Mouse (Mus musculus) spleen, adult 2 months (tissue): ENCODE measurements at regions not wholly inside any gene's neighbourhood (a gene's known extent, or its start where the extent isn't known, plus 50 kb on each side); places are given as distances from the start of the nearest gene placed in this dataset.
A peak's percentile ranks its signal among the peaks of the same experiment; 100 is the strongest.

Source experiments
- DNase-seq, 2 experiments: peaks; one replicate each; pipeline versions ENCODE4 v3.0.0 to v3.0.0-alpha.2; 2012 to 2021; ENCODE audit warnings: low spot score in 2 of 2, low read depth in 1 of 2
- H3K27ac ChIP-seq: fragments of 200-500 bp; 2 replicates; pipeline ENCODE4 v1.5.1; 2012; ENCODE audit warnings: low read length, inconsistent platforms; ENCODE audit not compliant: insufficient read depth
- H3K27me3 ChIP-seq: fragments of 200-500 bp; 2 replicates; pipeline ENCODE4 v1.6.1; 2012; ENCODE audit warnings: mild to moderate bottlenecking, moderate library complexity, low read length, inconsistent platforms; ENCODE audit not compliant: control insufficient read depth, insufficient read depth
- H3K36me3 ChIP-seq: fragments of 200-500 bp; 2 replicates; pipeline ENCODE4 v1.6.1; 2012; ENCODE audit warnings: mild to moderate bottlenecking, low read length, inconsistent platforms; ENCODE audit not compliant: control insufficient read depth, insufficient read depth
- H3K4me1 ChIP-seq: fragments of 200-500 bp; 2 replicates; pipeline ENCODE4 v1.6.1; 2011; ENCODE audit warnings: inconsistent platforms; ENCODE audit not compliant: control insufficient read depth, insufficient read depth, insufficient read length
- H3K4me3 ChIP-seq: fragments of 200-500 bp; 2 replicates; pipeline ENCODE4 v1.5.1; 2011; ENCODE audit warnings: mild to moderate bottlenecking, inconsistent platforms; ENCODE audit not compliant: insufficient read depth, insufficient read length; ENCODE audit errors: extremely low read depth
- CTCF ChIP-seq: fragments of 200-500 bp; IDR thresholded peaks from 2 replicates; pipeline ENCODE4 v1.5.1; 2011; ENCODE audit warnings: mild to moderate bottlenecking, inconsistent platforms; ENCODE audit not compliant: insufficient read depth, insufficient read length, insufficient replicate concordance; ENCODE audit errors: extremely low read depth
- POLR2A ChIP-seq: fragments of 200-500 bp; IDR thresholded peaks from 2 replicates; pipeline ENCODE4 v1.6.1; 2011; ENCODE audit warnings: low read depth, low read length, inconsistent platforms
- WGBS: fragments of 180-500 bp; shearing (Covaris S2); methylation state at CpG from one replicate; pipeline ENCODE4 v1.1.7; 2018; 5-methylcytosine and 5-hydroxymethylcytosine counted together

- peak; percentile 43; the same call in 1 of the 2 replicates for TF ChIP-seq CTCF
- TF ChIP-seq POLR2A = no peak
- no peak overlapping the region for H3K4me3 ChIP-seq
- no peaks in the 10 kb centered on the region; the same call in 1 of the 2 replicates for H3K27me3 ChIP-seq
- WGBS = 24% methylated on average over 13 of the region's 13 CpGs
- no peaks in the 10 kb centered on the region for H3K36me3 ChIP-seq
- DNase-seq = peak; percentile 7 to 15
- no peak overlapping the region for H3K27ac ChIP-seq
- no peaks in the 10 kb centered on the region for H3K4me1 ChIP-seq
Observed at GRCm38 (mm10) chr5:118879808-118880478, 319.5 kb downstream of the Med13l start.

GRCm38 (mm10) chr5:118880546-118880945 lies 320.1 kb downstream of the Med13l start:
- WGBS = 77% methylated on average over 9 of the region's 9 CpGs
- H3K27me3 ChIP-seq = no peaks in the 10 kb centered on the region; the same call in 1 of the 2 replicates
- no peaks in the 10 kb centered on the region for H3K36me3 ChIP-seq
- no peaks in the 10 kb centered on the region for H3K4me1 ChIP-seq
- DNase-seq = no peak
- no peak overlapping the region for H3K27ac ChIP-seq
- no peak overlapping the region for H3K4me3 ChIP-seq
- no peak for TF ChIP-seq CTCF
- no peak for TF ChIP-seq POLR2A

GRCm38 (mm10) chr5:118881886-118882285 lies 321.4 kb downstream of the Med13l start:
- Histone ChIP-seq H3K4me3 (no peak overlapping the region), H3K27me3 (no peaks in the 10 kb centered on the region; the same call in 1 of the 2 replicates), H3K36me3 (no peaks in the 10 kb centered on the region), H3K4me1 (no peaks in the 10 kb centered on the region), H3K27ac (no peak overlapping the region)
- TF ChIP-seq CTCF = no peak
- TF ChIP-seq POLR2A = no peak
- WGBS = 92% methylated on average over 8 of the region's 8 CpGs
- no peak for DNase-seq

GRCm38 (mm10) chr5:118888131-118888530 lies 327.7 kb downstream of the Med13l start:
- no peaks in the 10 kb centered on the region for H3K27me3 ChIP-seq
- WGBS = 86% methylated on average over 11 of the region's 11 CpGs
- H3K36me3 ChIP-seq = no peaks in the 10 kb centered on the region
- no peaks in the 10 kb centered on the region for H3K4me1 ChIP-seq
- no peak for DNase-seq
- TF ChIP-seq POLR2A (no peak), CTCF (no peak)
- no peak overlapping the region for H3K27ac ChIP-seq
- no peak overlapping the region for H3K4me3 ChIP-seq

- DNase-seq = no peak
- no peaks in the 10 kb centered on the region for H3K36me3 ChIP-seq
- WGBS = 44% methylated on average over 6 of the region's 6 CpGs
- H3K27me3 ChIP-seq = no peaks in the 10 kb centered on the region
- TF ChIP-seq CTCF = no peak
- no peak for TF ChIP-seq POLR2A
- no peaks in the 10 kb centered on the region for H3K4me1 ChIP-seq
- H3K27ac ChIP-seq = no peak overlapping the region
- no peak overlapping the region for H3K4me3 ChIP-seq
Observed at GRCm38 (mm10) chr5:118891131-118891530, 330.7 kb downstream of the Med13l start.

GRCm38 (mm10) chr5:118908224-118908623 lies 347.7 kb downstream of the Med13l start:
- TF ChIP-seq POLR2A (no peak), CTCF (no peak)
- 73% methylated on average over 7 of the region's 7 CpGs for WGBS
- no peak for DNase-seq

GRCm38 (mm10) chr5:118909756-118910155 lies 349.3 kb downstream of the Med13l start:
- no peaks in the 10 kb centered on the region for H3K36me3 ChIP-seq
- H3K4me1 ChIP-seq = no peaks in the 10 kb centered on the region
- DNase-seq = no peak
- no peaks in the 10 kb centered on the region for H3K27me3 ChIP-seq
- TF ChIP-seq CTCF (no peak), POLR2A (no peak)
- H3K4me3 ChIP-seq = no peak overlapping the region
- 80% methylated on average over 6 of the region's 6 CpGs for WGBS
- H3K27ac ChIP-seq = no peak overlapping the region

More at GRCm38 (mm10) chr5:118908224-118908623, 347.7 kb downstream of the Med13l start:
- Histone ChIP-seq H3K4me1 (no peaks in the 10 kb centered on the region), H3K27me3 (no peaks in the 10 kb centered on the region), H3K27ac (no peak overlapping the region), H3K4me3 (no peak overlapping the region), H3K36me3 (no peaks in the 10 kb centered on the region)
